Mouse (Mus musculus) urinary bladder, postnatal 4 days (tissue): ENCODE measurements around the gene Acot1.

Source experiments
- DNase-seq, 2 experiments: peaks; one replicate each; pipeline ENCODE4 v3.0.0; 2021 to 2022; ENCODE audit warnings: low spot score in 2 of 2

The Acot1 gene

GRCm38 (mm10) chr12:84009171-84009965 lies at the start of gene Acot1:
Gene Acot1 (plus strand): TSS chr12:84009490.
- DNase-seq: peak; percentile 72 to 73

DNA sequence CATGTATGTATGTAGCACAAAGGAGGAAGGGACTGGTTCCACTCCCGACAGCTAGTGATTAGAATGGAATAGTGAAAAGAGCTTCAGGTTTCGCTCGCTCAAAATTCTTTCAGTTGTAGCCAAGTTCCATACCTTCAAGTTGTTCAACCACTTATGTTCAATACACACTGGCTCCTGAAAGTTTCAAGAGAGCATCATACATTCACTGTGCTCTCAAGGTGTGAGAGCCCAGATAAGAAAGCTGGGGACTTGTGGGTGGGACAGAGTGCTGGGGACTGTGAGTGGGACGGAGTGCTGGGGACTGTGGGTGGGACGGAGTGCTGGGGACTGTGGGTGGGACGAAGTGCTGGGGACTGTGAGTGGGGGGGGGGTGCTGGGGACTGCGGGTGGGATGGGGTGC lies 44.1 kb upstream of the Acot1 start:
- DNase-seq: no peak

DNA sequence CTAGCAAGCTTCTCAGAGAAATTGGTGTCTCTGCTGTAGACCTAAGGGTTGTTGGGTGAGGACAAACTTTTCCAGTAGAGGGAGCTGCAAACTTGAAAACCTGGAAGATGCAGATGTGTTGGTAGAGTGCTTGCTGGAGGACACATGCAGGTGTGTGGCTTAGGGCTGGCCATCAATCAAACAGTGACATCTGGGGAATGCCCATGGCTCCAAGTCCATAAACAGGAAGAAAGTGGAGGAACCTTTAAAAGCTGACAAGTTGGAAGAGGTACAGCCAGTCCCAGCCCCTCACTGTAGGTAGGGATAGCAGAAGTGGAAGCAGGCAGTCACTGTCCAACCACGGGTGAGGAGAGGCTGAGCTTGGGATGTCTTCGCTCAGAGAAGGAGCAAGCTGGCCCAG lies 37.2 kb upstream of the Acot1 start:
- no peak for DNase-seq

GRCm38 (mm10) chr12:83978862-83979261 lies 30.4 kb upstream of the Acot1 start:
- DNase-seq: no peak

DNA sequence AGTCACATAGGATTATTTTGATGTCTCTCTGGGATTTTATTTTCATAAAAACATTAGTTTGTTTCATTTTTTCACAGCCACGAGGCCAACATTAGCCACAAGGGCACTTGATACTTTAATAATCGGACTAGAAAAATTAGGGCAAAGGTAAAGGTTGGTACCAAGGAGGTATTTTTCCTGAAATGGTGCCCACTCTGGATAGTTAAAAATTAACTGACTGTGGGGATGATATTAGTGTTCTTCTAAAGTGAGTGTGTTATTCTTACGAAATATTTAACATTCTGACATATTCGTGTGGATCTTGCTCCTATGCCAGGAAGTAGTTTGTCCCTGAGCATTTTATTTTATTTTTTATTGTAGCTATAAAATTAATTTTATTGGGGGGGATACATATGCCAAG lies 27.7 kb upstream of the Acot1 start:
- DNase-seq: no peak

DNA sequence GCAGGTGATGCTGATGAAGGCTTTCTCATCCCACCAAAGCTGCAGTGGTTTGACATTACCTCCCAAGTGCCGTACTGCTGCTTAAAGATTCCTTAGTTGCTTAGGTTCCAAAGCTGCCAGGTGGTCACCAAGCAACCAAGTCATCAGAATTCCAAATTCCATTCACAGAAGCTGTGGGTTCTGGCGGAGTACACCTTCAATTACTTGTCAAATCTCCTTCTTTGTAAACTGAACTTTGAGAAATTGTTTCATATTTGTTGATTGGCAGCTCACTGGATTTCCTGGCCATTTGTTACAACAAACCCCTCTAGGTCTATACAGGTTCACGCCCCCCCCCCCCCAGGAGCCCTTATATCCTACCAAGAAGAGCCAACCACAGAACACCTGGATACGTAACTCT lies 24.5 kb upstream of the Acot1 start, which contains the start of gene Heatr4:
Gene Heatr4 (minus strand): TSS at position 101 of the 400 bp plus-strand sequence.
- no peak for DNase-seq

- DNase-seq: no peak
These were observed 22.1 kb upstream of the Acot1 start for GRCm38 (mm10) chr12:83987242-83987582.

DNA sequence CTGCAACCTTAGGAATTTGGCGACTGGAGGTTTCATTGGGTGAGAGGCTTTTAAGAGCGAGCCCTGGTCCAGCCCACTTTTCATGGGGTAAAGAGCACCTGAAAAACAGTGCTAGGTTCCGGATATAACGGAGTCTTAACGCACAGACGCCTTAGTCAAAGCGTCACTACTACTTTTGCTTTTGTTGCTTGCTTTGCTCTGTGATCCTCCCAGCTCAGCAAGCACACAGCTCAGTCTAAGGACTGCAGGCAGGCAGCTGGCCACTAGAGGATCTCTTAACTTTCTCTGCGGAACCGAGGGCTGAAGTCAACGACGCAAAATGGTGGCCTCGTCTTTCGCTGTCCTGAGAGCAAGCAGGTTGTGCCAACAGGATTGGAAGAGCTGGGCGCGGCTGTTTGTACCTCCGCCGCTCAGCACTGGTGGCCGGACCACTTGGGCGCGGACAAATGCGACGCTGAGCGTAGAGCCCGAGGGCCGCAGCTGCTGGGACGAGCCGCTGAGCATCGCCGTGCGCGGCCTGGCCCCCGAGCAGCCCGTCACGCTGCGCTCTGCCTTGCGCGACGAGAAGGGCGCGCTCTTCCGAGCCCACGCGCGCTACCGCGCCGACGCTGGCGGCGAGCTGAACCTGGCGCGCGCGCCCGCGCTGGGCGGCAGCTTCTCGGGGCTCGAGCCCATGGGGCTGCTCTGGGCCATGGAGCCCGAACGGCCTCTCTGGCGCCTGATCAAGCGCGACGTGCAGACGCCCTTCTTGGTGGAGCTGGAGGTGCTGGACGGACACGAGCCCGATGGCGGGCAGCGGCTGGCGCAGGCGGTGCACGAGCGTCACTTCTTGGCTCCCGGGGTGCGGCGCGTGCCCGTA lies 21.5 kb upstream of the Acot1 start, which contains the start of gene Acot2:
Gene Acot2 (plus strand): TSS at position 279 of the 859 bp plus-strand sequence.
- peak; percentile 69 to 74 for DNase-seq

DNA sequence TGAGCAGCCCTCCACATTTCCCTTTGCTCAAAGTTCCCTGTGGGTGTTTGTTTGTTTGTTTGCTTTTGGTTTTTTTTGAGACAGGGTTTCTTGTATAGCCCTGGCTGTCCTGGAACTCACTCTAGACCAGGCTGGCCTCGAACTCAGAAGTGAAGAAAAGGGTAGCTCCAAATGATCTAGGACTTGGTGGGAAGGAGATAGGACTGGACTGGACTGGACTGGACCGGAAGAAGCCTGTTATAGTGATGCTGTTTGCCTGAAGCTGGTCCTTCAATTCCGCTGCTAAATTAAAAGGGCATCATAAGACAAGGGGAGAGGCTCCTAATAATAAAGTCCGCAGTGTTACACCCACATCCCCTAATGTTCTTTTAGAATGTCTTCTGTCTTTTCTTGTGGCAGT lies 20.8 kb upstream of the Acot1 start:
- no peak for DNase-seq

- no peak for DNase-seq
These were observed 19.9 kb upstream of the Acot1 start for GRCm38 (mm10) chr12:83989378-83989777.

GRCm38 (mm10) chr12:83997221-83997620 lies 12.1 kb upstream of the Acot1 start:
- DNase-seq: no peak

GRCm38 (mm10) chr12:83998341-83999107 lies 10.8 kb upstream of the Acot1 start:
- DNase-seq: no peak

- DNase-seq: peak in 1 of 2 experiments; percentile 40
These were observed 10.1 kb upstream of the Acot1 start for GRCm38 (mm10) chr12:83999237-83999636.

DNA sequence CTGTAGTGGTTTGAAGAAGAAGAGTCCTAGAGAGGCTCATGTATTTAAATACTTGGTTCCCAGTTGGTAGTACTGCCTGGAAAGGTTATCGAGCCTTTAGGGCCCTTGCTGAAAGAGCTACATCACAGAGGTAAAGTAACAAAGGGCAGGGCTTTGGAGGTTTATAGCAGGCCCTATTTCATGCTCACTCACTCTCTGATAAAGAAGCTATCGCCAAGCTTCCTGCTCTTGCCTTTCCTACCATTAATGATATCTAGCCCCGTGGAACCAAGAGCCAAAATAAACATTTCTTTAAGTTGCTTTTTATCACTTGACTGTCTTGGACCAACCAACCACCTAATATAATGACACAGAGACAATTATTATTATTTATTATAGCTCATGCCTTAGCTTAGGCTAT lies 8.9 kb upstream of the Acot1 start:
- no peak for DNase-seq

- no peak for DNase-seq
These were observed 5.4 kb upstream of the Acot1 start for GRCm38 (mm10) chr12:84003866-84004265.

- no peak for DNase-seq
These were observed 1.0 kb upstream of the Acot1 start for GRCm38 (mm10) chr12:84008251-84008650.

DNA sequence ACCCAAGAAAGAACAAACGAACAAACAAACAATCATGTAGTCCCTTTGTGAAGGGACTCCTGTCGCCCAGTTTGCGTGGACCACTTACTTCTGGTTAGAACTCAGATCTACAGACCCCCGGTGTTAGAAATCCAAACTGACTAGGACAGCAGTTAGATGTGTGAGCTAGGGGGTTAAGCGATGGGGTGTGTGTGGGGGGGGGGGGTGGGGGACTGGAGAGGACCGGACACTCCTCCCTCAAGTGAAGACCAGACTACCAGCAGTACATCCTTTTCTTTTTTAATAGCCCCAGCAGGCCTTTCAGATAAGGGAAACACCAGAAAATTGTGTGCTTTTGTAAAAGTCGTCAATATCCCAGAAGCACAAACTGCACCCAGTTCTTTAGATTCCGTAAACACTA lies 561 bp upstream of the Acot1 start:
- no peak for DNase-seq

- DNase-seq: no peak
These were observed 911 bp downstream of the Acot1 start for GRCm38 (mm10) chr12:84010201-84010600.

DNA sequence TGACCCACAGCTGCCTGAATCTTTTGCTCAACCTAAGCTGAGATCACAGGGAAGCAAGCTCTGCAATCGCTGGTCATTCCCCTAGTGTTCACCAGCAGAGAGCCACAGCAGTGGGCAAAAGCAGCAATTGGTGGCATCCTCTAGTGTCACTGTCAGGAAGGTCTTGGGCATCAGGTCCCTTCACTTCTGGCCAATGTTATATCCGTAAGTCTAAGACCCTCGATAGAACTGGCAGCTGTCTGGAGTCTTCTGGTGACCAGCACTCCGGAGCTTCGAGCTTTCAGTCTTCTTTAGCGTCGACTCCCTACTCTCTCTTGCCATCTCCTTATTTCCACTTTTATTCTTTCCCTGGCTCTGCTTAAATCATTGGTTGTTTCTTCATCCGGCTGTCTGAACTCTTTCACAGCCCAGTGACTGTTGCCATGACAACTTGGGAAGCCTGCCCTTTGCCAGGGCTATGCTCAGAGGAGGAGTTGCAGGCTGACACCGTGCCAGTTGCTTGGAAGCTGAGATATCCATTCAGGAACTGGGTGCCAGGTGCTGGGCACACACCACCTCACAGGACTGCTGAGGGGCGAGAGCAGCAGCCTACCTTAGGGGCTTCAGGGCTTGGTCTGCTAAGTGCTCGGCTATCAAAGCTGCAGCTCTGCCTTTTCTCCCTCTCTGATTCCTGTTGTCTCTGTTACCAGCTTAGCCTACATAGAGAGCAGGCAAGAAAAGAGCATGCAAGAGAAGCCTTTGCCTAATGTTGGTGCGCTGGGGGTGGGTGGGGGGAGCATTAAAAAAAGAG lies 2.2 kb downstream of the Acot1 start:
- peak; percentile 35 to 67 for DNase-seq

- DNase-seq: no peak
These were observed 3.8 kb downstream of the Acot1 start for GRCm38 (mm10) chr12:84013130-84013529.

GRCm38 (mm10) chr12:84013701-84014100 lies 4.4 kb downstream of the Acot1 start:
- no peak for DNase-seq
